Mouse (Mus musculus): ENCODE measurements around the gene Josd2. TPM values are rescaled to one million over a fixed set of nuclear protein-coding genes. Genes with fewer than 3 reads are reported as not detected.
A peak's percentile ranks its signal among the peaks of the same experiment; 100 is the strongest.

Josd2 gene
- polyA plus RNA-seq, 1 experiment from 2014 or later: 88.1 TPM

DNA sequence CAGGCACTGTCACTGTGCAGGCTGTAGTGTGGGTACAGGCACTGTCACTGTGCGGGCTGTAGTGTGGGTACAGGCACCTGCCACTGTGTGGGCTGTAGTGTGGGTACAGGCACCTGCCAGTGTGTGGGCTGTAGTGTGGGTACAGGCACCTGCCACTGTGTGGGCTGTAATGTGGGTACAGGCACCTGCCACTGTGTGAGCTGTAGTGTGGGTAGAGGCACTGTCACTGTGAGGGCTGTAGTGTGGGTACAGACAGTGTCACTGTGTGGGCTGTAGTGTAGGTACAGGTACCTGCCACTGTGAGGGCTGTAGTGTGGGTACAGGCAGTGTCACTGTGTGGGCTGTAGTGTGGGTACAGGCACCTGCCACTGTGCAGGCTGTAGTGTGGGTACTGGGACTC lies 16.3 kb downstream of the Josd2 start:
- H3K36me3 ChIP-seq (ENCODE audit: insufficient read depth, low read length): peaks cover 5% of the 10 kb centered on the region; the same call in 1 of the 2 replicates
- ATAC-seq (ENCODE audit: low FRiP score, low TSS enrichment): no peak
- H3K27me3 ChIP-seq (ENCODE audit: insufficient read depth, low read length): peaks cover 30% of the 10 kb centered on the region
- H3K27ac ChIP-seq (ENCODE audit: low read length): no peak overlapping the region
- no peak overlapping the region for H3K4me2 ChIP-seq (replicated peaks; ENCODE audit: low read depth, low read length)
- WGBS: 100% methylated on average over 1 of the region's 1 CpGs
- H3K4me3 ChIP-seq (ENCODE audit: low read length): no peak overlapping the region
- H3K9ac ChIP-seq (replicated peaks; ENCODE audit: low read length): no peak overlapping the region
- H3K9me3 ChIP-seq (ENCODE audit: low read length): no peaks in the 10 kb centered on the region
- no peaks in the 10 kb centered on the region for H3K4me1 ChIP-seq (ENCODE audit: insufficient read depth, low read length)

DNA sequence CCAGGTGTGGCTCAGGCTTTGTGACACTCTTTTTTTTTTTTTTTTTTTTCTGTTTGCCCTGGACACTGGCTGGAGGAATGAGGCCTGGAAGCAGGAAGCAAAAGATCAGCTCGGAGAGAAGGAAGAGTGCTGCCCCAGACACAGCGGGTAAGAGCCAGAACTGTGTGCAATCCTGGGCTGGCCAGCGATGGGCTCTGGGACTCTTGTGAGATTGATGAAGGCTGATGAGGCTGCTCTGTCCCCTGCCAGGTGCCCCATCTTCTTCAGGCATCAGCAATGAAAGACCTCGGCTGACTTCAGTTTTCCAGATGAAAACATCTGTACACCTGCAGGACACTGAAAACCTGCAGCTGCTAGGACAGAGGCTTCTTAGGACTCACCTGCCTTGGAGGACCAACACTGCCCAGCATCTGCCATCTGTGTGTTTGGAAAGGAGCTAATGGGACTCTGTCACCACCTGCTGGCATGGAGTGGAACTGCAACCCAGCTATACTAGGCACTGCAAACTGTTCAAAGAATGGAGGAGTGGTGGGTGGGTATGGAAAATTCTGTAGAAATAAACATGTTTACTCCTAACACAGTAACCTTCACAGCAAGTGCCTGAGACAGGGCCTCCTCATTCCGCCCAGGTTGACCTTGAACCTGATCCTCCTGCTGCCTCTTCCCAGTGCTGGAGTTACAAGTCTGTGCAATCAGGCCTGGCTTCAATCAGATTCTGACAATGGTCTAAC lies 17.2 kb downstream of the Josd2 start:
- 31% methylated on average over 5 of the region's 5 CpGs for WGBS
- H3K4me2 ChIP-seq (replicated peaks; ENCODE audit: low read depth, low read length): no peak overlapping the region
- H3K36me3 ChIP-seq (ENCODE audit: insufficient read depth, low read length): peaks cover 11% of the 10 kb centered on the region; the same call in 1 of the 2 replicates
- H3K4me3 ChIP-seq (ENCODE audit: low read length): no peak overlapping the region
- ATAC-seq (ENCODE audit: low FRiP score, low TSS enrichment): peak; percentile 55
- no peak overlapping the region for H3K9ac ChIP-seq (replicated peaks; ENCODE audit: low read length)
- H3K4me1 ChIP-seq (ENCODE audit: insufficient read depth, low read length): no peaks in the 10 kb centered on the region
- peaks cover 22% of the 10 kb centered on the region for H3K27me3 ChIP-seq (ENCODE audit: insufficient read depth, low read length)
- H3K27ac ChIP-seq (ENCODE audit: low read length): no peak overlapping the region
- H3K9me3 ChIP-seq (ENCODE audit: low read length): no peaks in the 10 kb centered on the region

DNA sequence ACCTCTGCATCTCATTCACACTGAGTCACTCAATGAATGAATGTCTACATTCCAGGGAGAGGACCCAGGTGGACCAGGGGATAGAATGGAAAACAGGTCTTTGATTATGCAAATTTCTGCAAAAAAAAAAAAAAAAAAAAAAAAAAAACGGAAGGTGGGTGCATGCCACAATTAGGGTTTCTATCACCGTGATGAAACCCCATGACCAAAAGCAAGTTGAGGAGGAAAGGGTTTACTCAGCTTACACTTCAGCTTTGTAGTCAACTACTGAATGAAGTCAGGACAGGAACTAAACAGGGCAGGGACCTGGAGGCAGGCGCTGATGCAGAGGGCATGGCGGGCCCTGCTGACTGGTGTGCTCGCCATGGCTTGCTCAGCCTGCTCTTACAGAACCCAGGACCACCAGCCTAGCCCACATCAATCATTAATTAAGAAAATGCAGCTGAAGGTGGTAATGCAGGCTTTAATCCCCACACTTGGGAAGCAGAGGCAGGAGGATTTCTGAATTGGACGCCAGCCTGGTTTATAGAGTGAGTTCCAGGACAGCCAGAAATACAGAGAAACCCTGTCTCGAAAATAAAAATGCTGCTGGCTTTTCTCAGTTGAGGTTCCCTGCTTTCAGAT lies 17.9 kb downstream of the Josd2 start:
- Histone ChIP-seq H3K27me3 (ENCODE audit: insufficient read depth, low read length) (peaks cover 18% of the 10 kb centered on the region), H3K4me2 (replicated peaks; ENCODE audit: low read depth, low read length) (no peak overlapping the region), H3K9ac (replicated peaks; ENCODE audit: low read length) (no peak overlapping the region), H3K4me1 (ENCODE audit: insufficient read depth, low read length) (no peaks in the 10 kb centered on the region), H3K27ac (ENCODE audit: low read length) (no peak overlapping the region), H3K36me3 (ENCODE audit: insufficient read depth, low read length) (peaks cover 18% of the 10 kb centered on the region; the same call in 1 of the 2 replicates), H3K9me3 (ENCODE audit: low read length) (no peaks in the 10 kb centered on the region), H3K4me3 (ENCODE audit: low read length) (no peak overlapping the region)
- WGBS: 80% methylated on average over 6 of the region's 7 CpGs
- no peak for ATAC-seq (ENCODE audit: low FRiP score, low TSS enrichment)

DNA sequence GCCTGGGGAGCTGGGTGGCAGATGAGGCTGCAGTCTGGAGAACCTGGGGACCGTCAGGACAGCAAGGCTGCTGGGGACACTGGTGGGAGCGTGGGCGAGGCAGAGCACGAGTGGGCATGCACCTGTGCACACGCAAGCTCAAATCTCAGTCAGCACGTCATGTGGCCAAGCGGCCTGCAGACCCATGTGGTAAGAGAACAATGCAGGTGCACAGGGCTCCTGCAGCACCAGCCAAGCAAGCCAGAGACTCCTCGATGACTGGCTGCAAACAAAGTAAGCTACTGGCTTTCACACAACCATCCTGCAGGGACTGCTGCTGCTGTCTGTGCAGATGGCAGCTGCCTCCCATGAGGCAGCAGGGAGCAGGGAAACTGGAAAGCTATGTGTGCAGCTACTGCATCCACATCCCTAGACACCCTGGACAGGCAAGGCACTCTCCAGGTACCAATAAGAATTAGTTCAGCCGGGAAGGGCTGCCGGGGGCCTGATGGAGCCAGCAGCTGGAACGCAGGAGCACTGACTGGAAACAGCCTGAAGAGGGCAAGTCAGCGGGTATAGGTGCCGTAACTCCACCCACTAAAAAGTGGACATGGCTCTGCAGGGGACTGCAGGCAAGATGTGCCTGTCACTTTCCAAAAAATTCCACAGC lies 19.3 kb downstream of the Josd2 start:
- Histone ChIP-seq H3K9ac (replicated peaks; ENCODE audit: low read length) (no peak overlapping the region), H3K27me3 (ENCODE audit: insufficient read depth, low read length) (peaks cover 12% of the 10 kb centered on the region), H3K4me1 (ENCODE audit: insufficient read depth, low read length) (no peaks in the 10 kb centered on the region), H3K4me3 (ENCODE audit: low read length) (no peak overlapping the region), H3K36me3 (ENCODE audit: insufficient read depth, low read length) (peaks cover 31% of the 10 kb centered on the region), H3K9me3 (ENCODE audit: low read length) (no peaks in the 10 kb centered on the region), H3K4me2 (replicated peaks; ENCODE audit: low read depth, low read length) (no peak overlapping the region), H3K27ac (ENCODE audit: low read length) (no peak overlapping the region)
- 67% methylated on average over 13 of the region's 13 CpGs for WGBS
- no peak for ATAC-seq (ENCODE audit: low FRiP score, low TSS enrichment)

DNA sequence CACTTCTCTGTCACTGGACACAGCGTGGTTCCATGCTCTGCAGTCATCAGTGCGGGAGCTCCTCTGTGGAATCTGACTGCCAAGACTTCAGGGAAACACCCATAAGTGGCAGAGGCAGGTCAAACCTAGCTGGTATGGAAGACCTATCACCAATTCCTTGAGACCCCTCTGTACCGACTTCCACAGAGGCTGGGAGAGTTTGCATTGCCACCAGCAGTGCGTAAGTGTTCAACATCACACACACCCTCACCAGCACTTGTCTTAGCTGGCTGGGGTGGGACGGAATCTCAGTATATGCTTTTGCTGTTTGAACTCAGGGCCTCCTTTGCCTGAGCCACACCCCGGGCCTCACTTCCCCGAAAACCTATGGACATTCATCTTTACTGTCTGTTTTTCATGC lies 20.2 kb downstream of the Josd2 start:
- H3K4me3 ChIP-seq (ENCODE audit: low read length): no peak overlapping the region
- H3K9ac ChIP-seq (replicated peaks; ENCODE audit: low read length): no peak overlapping the region
- peaks cover 3% of the 10 kb centered on the region; the same call in 1 of the 2 replicates for H3K27me3 ChIP-seq (ENCODE audit: insufficient read depth, low read length)
- 90% methylated on average over 7 of the region's 7 CpGs for WGBS
- no peak overlapping the region for H3K27ac ChIP-seq (ENCODE audit: low read length)
- H3K9me3 ChIP-seq (ENCODE audit: low read length): no peaks in the 10 kb centered on the region
- peaks cover 40% of the 10 kb centered on the region for H3K36me3 ChIP-seq (ENCODE audit: insufficient read depth, low read length)
- H3K4me1 ChIP-seq (ENCODE audit: insufficient read depth, low read length): no peaks in the 10 kb centered on the region
- no peak for ATAC-seq (ENCODE audit: low FRiP score, low TSS enrichment)
- no peak overlapping the region for H3K4me2 ChIP-seq (replicated peaks; ENCODE audit: low read depth, low read length)

DNA sequence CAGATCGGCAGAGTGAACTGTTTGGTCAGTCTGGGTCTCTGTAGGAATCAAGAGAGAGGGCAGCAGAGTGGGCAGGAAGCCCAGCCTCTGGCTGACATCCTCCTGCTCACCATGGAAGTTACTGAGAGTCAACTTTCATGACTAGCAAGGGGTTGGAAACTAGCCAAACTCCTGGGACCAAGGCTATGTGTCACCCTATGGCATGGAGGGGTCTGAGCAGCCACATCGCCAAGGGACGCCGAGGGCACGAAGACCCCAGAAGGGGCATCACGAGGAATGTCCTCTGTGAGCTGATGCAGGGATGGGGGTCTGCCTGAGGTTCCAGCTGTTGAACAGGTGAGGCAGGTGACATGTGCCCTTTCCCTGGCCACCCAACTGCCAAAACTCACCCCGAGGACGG lies 20.8 kb downstream of the Josd2 start:
- no peaks in the 10 kb centered on the region for H3K27me3 ChIP-seq (ENCODE audit: insufficient read depth, low read length)
- H3K27ac ChIP-seq (ENCODE audit: low read length): no peak overlapping the region
- no peaks in the 10 kb centered on the region for H3K4me1 ChIP-seq (ENCODE audit: insufficient read depth, low read length)
- WGBS: 95% methylated on average over 8 of the region's 8 CpGs
- H3K36me3 ChIP-seq (ENCODE audit: insufficient read depth, low read length): peaks cover 44% of the 10 kb centered on the region
- H3K4me2 ChIP-seq (replicated peaks; ENCODE audit: low read depth, low read length): no peak overlapping the region
- no peak for ATAC-seq (ENCODE audit: low FRiP score, low TSS enrichment)
- no peak overlapping the region for H3K4me3 ChIP-seq (ENCODE audit: low read length)
- H3K9ac ChIP-seq (replicated peaks; ENCODE audit: low read length): no peak overlapping the region
- H3K9me3 ChIP-seq (ENCODE audit: low read length): no peaks in the 10 kb centered on the region

DNA sequence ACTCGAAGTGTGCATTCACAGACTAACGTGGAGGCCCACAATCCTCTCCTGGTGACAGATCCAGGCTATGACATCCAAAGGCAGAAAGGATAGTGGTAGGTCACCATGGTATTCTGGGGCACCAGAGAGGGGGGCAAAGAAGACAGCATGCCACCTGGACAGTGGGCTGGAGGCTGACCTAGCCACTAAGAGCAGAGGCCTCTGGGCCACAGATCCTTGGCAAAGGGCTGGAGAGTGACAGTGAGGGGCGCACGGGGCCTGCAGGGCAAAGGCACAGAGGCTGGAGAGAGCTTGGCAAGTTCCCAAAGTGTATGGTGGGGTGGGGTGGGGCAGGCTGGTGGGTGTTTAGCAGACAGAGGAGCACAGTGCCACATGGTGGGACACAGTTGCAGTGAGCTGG lies 22.5 kb downstream of the Josd2 start:
- H3K27me3 ChIP-seq (ENCODE audit: insufficient read depth, low read length): no peaks in the 10 kb centered on the region

DNA sequence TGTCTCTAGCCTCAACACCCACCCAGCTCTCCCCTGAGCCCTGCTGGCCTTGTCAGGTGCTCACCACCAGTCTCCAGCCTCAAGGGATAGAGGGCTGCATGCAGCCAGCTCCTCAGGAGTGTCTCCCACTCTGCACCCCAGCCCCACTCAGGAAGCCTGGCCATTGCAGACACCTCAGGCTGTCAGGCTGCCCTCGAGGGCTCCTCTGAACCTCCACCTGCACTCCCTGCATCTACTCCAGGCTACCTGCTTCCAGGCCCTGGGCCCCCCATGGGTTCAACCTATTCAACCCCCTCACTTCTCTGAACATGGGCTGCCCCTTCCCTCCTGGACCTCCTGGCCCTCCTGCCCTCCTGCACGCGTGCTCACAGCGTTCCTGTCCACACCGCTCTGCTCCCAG lies 23.6 kb downstream of the Josd2 start:
- Histone ChIP-seq H3K4me2 (replicated peaks; ENCODE audit: low read depth, low read length) (no peak overlapping the region), H3K9me3 (ENCODE audit: low read length) (no peaks in the 10 kb centered on the region), H3K4me1 (ENCODE audit: insufficient read depth, low read length) (peaks cover 10% of the 10 kb centered on the region), H3K27ac (ENCODE audit: low read length) (no peak overlapping the region), H3K27me3 (ENCODE audit: insufficient read depth, low read length) (no peaks in the 10 kb centered on the region), H3K4me3 (ENCODE audit: low read length) (no peak overlapping the region), H3K36me3 (ENCODE audit: insufficient read depth, low read length) (peaks cover 44% of the 10 kb centered on the region), H3K9ac (replicated peaks; ENCODE audit: low read length) (no peak overlapping the region)
- ATAC-seq (ENCODE audit: low FRiP score, low TSS enrichment): no peak
- 94% methylated on average over 5 of the region's 5 CpGs for WGBS

More for the DNA sequence above, 22.5 kb downstream of the Josd2 start:
- no peak overlapping the region for H3K27ac ChIP-seq (ENCODE audit: low read length)
- no peak overlapping the region for H3K4me3 ChIP-seq (ENCODE audit: low read length)
- H3K9ac ChIP-seq (replicated peaks; ENCODE audit: low read length): no peak overlapping the region
- H3K4me2 ChIP-seq (replicated peaks; ENCODE audit: low read depth, low read length): no peak overlapping the region
- H3K36me3 ChIP-seq (ENCODE audit: insufficient read depth, low read length): peaks cover 44% of the 10 kb centered on the region
- WGBS: 97% methylated on average over 4 of the region's 4 CpGs
- H3K9me3 ChIP-seq (ENCODE audit: low read length): no peaks in the 10 kb centered on the region
- no peak for ATAC-seq (ENCODE audit: low FRiP score, low TSS enrichment)
- peaks cover 4% of the 10 kb centered on the region for H3K4me1 ChIP-seq (ENCODE audit: insufficient read depth, low read length)

DNA sequence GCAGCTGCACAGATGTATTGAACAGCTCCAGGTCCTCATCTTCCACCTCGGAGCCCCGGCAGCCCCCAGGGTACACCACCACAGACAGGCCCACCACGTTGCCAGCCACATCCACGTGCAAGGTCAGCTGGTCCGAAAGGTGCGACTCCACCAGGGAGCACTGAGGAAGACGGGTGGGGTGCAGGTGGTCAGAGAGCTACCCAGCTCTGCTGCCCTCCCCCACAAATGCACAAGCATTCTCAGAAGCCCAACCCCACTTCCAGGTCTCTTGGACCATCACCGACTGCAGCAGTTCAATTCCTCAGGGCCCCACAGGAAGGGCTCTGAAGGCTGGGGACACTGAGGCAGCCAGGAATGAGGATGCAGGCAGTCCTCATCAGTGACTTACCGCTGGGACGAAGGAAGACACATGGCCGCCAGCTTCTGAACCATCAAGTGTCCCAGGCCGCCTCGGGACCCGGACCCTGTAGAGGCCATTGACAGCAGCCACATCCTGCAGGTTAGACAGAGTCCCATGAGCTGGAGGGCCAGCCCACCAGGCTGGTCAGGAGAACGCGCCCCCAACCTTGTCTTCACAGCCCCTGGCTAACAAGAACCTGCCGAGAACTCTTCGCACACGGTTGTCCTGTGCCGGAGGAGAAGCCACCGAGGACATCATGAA lies 24.5 kb downstream of the Josd2 start:
- H3K4me2 ChIP-seq (replicated peaks; ENCODE audit: low read depth, low read length): no peak overlapping the region
- H3K27ac ChIP-seq (ENCODE audit: low read length): no peak overlapping the region
- ATAC-seq (ENCODE audit: low FRiP score, low TSS enrichment): no peak
- no peak overlapping the region for H3K9ac ChIP-seq (replicated peaks; ENCODE audit: low read length)
- no peaks in the 10 kb centered on the region for H3K9me3 ChIP-seq (ENCODE audit: low read length)
- 93% methylated on average over 21 of the region's 21 CpGs for WGBS
- H3K4me3 ChIP-seq (ENCODE audit: low read length): no peak overlapping the region
- peaks cover 10% of the 10 kb centered on the region for H3K4me1 ChIP-seq (ENCODE audit: insufficient read depth, low read length)
- no peaks in the 10 kb centered on the region for H3K27me3 ChIP-seq (ENCODE audit: insufficient read depth, low read length)
- H3K36me3 ChIP-seq (ENCODE audit: insufficient read depth, low read length): peaks cover 44% of the 10 kb centered on the region
